Mouse (Mus musculus) lung, postnatal 36 days (tissue): Measurements from ENCODE around the gene Sox18.

Source experiments
- DNase-seq: peaks from one replicate; pipeline ENCODE4 v3.0.0; 2022; ENCODE audit warnings: mixed read lengths

Gene Sox18

DNA sequence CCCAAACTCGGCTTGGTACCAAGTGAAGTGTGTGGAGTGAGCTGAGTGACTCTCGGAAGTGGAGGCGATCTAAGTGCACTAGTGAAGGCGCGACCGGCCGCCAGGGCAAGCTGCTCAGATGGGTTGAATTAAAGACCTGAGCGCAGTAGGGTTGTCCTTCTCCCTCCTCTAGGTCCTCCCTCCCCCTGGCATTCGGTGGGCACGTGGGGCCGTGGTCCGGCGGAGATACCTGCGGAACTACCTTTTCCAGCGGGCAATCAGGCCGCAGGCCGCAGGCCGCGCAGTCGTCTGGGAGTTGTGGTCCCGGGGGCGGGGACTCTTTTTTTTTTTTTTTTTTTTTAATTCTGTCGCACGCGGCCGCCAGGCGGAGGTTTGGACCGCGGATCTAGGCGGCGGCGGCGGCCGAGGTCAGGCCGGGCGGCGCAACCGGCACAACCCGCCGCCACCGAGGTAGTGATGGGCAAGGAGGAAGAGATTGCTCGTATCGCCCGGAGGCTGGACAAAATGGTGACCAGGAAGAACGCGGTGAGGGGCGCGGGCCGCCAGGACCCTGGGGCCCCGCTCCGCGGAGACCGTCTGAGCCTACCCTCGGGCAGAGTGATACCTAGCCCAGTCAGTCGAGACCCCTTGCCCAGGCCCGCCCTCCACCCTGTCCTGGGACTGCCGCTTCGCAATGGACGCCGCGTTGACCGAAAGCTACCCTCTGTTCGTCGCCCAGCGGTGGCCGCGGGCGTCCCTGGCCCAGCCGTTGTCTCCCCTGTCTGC is 8.7 kb upstream of the Sox18 start, which contains the start of gene Tcea2:
Gene Tcea2 (plus strand): TSS at position 360 of the 765 bp plus-strand sequence.
- DNase-seq = peak; percentile 76

GRCm38 (mm10) chr2:181678780-181679179 is 7.3 kb upstream of the Sox18 start:
- DNase-seq = peak; percentile 94

- DNase-seq = peak; percentile 71
Observed at GRCm38 (mm10) chr2:181677755-181678098, 6.3 kb upstream of the Sox18 start.

DNA sequence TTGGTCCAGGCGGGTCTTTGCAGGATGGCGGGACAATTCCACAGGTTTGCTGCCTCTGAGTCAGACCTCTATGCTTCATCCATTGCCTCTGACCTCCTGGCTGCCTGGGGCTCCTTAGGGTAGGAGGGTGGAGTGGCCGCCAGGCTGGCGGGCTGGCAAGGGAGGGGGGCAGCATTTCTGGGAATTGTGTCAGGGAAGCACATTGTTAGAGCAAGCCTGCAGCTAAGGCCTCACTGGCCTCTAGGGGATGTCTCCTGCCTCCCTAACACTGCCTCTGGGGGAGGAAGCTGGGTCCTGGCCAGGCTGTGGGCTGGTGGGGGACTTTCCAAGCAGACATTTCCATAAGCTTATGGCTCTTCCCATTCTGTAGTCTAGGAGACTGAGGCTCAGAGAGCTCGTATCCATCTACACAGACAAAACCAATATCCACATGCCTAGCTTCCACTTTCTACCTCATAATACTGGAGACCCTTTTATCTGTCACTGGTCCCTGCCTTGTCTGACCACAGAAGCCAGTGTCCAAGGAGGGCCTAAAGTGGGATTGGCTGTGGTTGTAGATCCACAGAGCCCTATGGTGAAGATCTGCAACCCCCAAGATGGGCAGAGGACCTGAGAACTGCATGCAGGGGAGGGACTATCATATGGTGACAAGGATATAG is 5.8 kb upstream of the Sox18 start:
- peak; percentile 81 for DNase-seq

DNA sequence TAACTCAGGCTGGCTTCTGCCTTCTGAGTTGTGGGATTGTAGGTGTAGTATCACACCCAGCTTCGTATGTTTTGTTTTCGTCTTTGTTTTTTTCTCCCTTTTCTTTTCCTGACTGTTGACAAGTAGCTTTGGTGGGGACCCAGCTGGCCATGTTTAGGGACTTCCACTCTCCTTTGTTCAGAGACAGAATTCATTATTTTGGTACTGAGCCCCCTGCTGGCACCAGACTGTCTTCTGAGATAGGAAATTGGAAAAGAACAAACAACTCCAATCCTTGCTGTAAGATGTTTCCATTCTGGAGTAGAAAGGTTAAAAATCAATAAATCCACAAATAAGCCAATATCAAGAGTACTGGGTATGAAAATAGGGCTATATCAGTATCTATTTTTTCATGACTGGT is 5.0 kb upstream of the Sox18 start:
- peak; percentile 54 for DNase-seq

GRCm38 (mm10) chr2:181675454-181675853 is 4.0 kb upstream of the Sox18 start:
- peak; percentile 92 for DNase-seq

DNA sequence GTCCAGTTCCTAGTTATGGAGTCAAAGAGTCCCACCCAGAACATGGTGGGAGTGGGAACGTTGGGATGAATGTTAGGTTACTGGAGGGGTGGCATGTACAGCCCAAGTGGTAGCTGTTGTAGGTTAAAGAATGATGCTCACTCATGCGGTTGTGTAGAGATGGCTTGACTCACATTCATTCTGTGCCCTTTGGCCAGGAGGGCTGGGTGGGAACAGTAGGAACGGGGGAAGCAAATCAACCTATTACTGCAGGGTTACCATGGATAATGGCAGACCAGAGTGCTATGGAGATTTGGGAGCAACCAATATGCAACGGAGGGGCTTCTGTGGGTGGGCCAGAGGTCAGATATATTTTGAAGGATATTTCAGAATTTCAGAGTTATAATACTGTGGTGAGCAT is 3.5 kb upstream of the Sox18 start:
- DNase-seq = no peak

GRCm38 (mm10) chr2:181673501-181673900 is 2.1 kb upstream of the Sox18 start:
- peak; percentile 45 for DNase-seq

GRCm38 (mm10) chr2:181671984-181672383 is 544 bp upstream of the Sox18 start:
- no peak for DNase-seq

DNA sequence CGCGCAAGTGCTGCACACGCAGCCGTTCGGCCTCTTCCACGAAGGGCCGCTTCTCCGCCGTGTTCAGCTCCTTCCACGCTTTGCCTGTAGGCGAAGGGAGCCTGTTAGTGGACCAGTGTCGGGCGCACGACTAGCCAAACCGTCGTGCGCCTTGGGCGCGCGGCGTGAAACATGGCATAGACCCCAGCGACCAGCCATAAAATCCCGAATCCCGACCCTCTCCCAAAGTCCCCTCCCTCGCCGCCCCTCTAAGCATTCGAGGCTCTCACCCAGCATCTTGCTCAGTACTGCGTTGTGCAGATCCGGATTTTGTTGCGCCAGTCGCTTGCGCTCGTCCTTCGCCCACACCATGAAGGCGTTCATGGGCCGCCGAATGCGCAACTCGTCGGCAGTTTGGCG is 528 bp downstream of the Sox18 start:
- DNase-seq = no peak

DNA sequence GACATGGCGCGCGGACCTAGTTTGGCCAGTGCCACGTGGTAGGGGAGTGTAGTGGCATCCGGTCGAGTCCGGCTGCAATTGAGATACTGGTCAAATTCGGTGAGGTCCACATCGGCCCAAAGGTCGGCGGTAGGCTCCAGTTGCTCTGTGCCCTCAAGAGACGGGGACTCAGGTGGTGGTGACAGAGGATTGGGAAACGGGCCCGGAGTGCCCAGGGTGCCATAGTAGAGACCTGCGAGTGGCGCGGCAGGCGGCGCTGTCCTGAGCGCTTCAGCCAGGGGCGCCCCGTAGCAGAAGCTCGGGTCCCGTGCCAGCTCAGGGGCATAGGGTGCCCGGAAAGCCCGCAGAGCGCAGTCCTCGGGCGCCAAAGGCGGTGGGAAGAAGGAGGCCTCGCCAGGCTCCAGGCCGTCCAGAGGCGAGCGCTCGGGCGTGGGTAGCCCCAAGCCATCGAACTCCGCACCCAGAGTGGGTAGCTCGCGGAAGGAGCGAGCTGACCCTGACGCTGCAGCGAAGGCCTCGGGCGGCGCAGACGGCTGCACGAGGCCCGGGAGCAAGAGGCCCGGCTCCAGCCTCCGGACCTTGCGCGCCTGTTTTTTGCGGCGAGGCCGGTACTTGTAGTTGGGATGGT is 1.0 kb downstream of the Sox18 start:
- peak; percentile 37 for DNase-seq

GRCm38 (mm10) chr2:181663298-181663630 is 8.2 kb downstream of the Sox18 start:
- peak; percentile 80 for DNase-seq

- DNase-seq = peak; percentile 45
Observed at GRCm38 (mm10) chr2:181662620-181663297, 8.7 kb downstream of the Sox18 start.

- peak; percentile 96 for DNase-seq
Observed at GRCm38 (mm10) chr2:181659609-181660055, 11.8 kb downstream of the Sox18 start.

GRCm38 (mm10) chr2:181658930-181659555 is 12.4 kb downstream of the Sox18 start:
- DNase-seq = peak; percentile 84

- DNase-seq = no peak
Observed at GRCm38 (mm10) chr2:181658528-181658927, 12.9 kb downstream of the Sox18 start.

DNA sequence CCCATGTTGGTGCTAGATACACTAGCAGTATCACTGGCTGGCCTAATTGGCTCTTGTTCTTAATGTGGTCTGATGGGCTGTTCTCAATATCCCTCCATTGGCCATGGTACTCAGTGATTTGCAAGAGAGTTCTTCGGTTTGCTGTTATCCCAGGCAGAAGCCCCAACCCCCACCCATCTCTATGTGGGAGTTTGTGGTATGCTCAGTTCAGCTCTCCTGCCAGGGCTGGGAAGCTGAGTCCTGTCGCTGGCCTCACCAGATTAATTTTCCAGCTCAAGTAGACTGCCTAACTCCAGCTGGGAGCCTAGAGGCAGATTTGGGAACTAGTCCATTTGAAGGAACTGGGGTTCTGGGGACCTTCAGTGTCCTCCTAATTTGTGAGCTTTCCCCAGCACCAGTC is 14.0 kb downstream of the Sox18 start:
- no peak for DNase-seq

DNA sequence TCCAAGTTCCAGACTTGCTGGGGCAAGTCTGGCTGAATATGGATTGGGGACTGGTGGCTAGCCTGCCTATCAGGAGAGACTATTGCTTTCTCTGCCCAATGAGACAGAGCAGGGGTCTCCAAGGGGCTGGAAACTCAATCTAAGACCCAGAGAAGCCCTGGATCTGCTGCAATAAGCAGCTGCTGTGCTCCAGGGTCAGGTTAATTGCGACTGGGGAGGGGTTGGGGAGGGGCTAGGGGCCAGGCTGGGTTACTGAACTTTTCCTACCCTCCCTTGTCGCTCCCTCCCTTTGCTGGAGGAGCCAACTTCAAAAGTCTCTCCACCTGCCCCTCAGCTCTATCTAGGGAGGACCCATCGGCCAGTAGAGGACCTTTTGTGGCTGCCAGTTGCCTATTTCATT is 14.7 kb downstream of the Sox18 start, which contains the start of gene Gm29797:
Gene Gm29797 (plus strand): TSS at position 301 of the 400 bp plus-strand sequence.
- no peak for DNase-seq

- DNase-seq = no peak
Observed at GRCm38 (mm10) chr2:181653523-181653922, 17.9 kb downstream of the Sox18 start.

- DNase-seq = no peak
Observed at GRCm38 (mm10) chr2:181653065-181653464, 18.4 kb downstream of the Sox18 start.

- DNase-seq = no peak
Observed at GRCm38 (mm10) chr2:181648926-181649325, 22.5 kb downstream of the Sox18 start.

DNA sequence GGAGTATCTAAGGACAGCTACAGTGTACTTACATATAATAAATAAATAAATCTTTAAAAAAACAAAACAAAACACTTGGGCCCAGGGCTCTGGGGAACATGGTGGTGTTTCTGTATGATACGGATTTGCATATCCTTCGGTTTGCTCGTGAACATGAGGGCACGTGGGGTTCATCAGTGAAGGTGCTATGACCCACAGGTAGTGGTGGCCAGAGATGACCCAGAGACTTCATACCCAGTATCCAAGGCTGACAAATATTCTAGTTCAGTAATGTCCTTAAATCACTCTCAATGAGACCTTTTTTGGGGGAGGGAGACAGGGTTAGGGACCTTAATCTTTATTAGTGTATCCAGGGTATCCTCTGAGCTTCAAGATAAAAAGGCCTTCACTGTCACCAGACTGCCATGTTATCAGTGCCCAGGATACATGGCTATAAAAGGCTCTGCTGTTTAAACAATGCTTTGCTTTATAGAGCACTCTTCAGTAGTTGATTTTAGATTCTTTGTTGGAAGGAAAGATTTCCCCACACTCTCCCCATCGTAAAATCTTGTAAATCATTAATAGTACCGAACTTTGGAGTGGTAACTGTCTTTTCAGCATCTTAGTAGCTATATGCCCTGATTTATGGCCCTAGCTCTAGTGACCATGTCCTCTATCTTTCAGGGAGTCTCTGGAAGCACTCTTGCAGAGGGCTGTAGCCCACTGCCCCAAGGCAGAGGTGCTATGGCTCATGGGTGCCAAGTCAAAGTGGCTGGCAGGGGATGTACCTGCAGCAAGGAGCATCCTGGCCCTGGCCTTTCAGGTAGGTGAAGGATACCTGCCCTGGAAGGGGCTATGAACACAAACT is 24.6 kb downstream of the Sox18 start:
- no peak for DNase-seq
